In genomic region chr1:79598385-79599178, GRCm38 (mm10) we compare ENCODE assay signal across 14 mouse cellular contexts.
A peak's percentile ranks its signal among the peaks of the same experiment; 100 is the strongest.
DNase-seq lines count a peak whose midpoint lies in the region; ATAC-seq lines count a peak whose summit lies in the region.
"Had no signal": no experiment of that assay in that cellular context is flagged by ENCODE, and none has a peak within 500 bp of the region (broad histone marks: within the 10 kb centered on the region; RNA-seq: fewer than 3 reads in every experiment).

No protein-coding gene starts in this region.

- intact Hi-C loops in gastrocnemius, postnatal 36 days (cut with DNase I): no loop called here

- H3K4me1 ChIP-seq in forebrain, embryonic 10.5 days: peaks cover 10% of the 10 kb centered on the region
- peaks cover 9% of the 10 kb centered on the region; the same call in 1 of the 2 replicates for H3K4me1 ChIP-seq in hindbrain, embryonic 15.5 days (replicated peaks)
- H3K4me1 ChIP-seq in midbrain, embryonic 14.5 days (ENCODE audit: control insufficient read depth, insufficient read depth, low read length): peaks cover 10% of the 10 kb centered on the region
- H3K4me1 ChIP-seq: liver, embryonic 12.5 days had no signal

- WGBS in forebrain, embryonic 10.5 days: 71% methylated on average over 5 of the region's 5 CpGs
- 15% methylated on average over 5 of the region's 5 CpGs for WGBS in hindbrain, embryonic 15.5 days
- WGBS in midbrain, embryonic 14.5 days: 18% methylated on average over 5 of the region's 5 CpGs

- peak; percentile 87 for ATAC-seq in hindbrain, embryonic 15.5 days (ENCODE audit: low FRiP score, low read depth)
- ATAC-seq in midbrain, embryonic 14.5 days (ENCODE audit: low FRiP score, low TSS enrichment): peak; percentile 67; the same call in 1 of the 2 replicates
- ATAC-seq: liver, embryonic 12.5 days had no signal

- H3K9ac ChIP-seq in hindbrain, embryonic 15.5 days: no peak overlapping the region
- H3K9ac ChIP-seq in midbrain, embryonic 14.5 days (replicated peaks; ENCODE audit: low read length): no peak overlapping the region
- H3K9ac ChIP-seq: liver, embryonic 12.5 days had no signal

- no peaks in the 10 kb centered on the region for H3K36me3 ChIP-seq in forebrain, embryonic 10.5 days (replicated peaks)
- H3K36me3 ChIP-seq in hindbrain, embryonic 15.5 days: no peaks in the 10 kb centered on the region
- H3K36me3 ChIP-seq in midbrain, embryonic 14.5 days (ENCODE audit: control insufficient read depth, insufficient read depth, low read length): no peaks in the 10 kb centered on the region
- H3K36me3 ChIP-seq: G1E; liver, embryonic 12.5 days had no signal

- H3K4me3 ChIP-seq in forebrain, embryonic 10.5 days: no peak overlapping the region
- H3K4me3 ChIP-seq in hindbrain, embryonic 15.5 days: no peak overlapping the region
- H3K4me3 ChIP-seq in midbrain, embryonic 14.5 days (replicated peaks; ENCODE audit: low read depth, low read length): no peak overlapping the region
- H3K4me3 ChIP-seq: liver, embryonic 12.5 days had no signal

- no peaks in the 10 kb centered on the region for H3K27me3 ChIP-seq in forebrain, embryonic 10.5 days (ENCODE audit: poor library complexity, severe bottlenecking)
- H3K27me3 ChIP-seq in hindbrain, embryonic 15.5 days: no peaks in the 10 kb centered on the region
- H3K27me3 ChIP-seq in midbrain, embryonic 14.5 days (ENCODE audit: control insufficient read depth, insufficient read depth, low read length): no peaks in the 10 kb centered on the region
- H3K27me3 ChIP-seq: liver, embryonic 12.5 days had no signal

- H3K4me2 ChIP-seq in hindbrain, embryonic 15.5 days: no peak overlapping the region
- no peak overlapping the region for H3K4me2 ChIP-seq in midbrain, embryonic 14.5 days (ENCODE audit: low read length)
- H3K4me2 ChIP-seq: liver, embryonic 12.5 days had no signal

- H3K9me3 ChIP-seq in forebrain, embryonic 10.5 days: no peaks in the 10 kb centered on the region; the same call in 1 of the 2 replicates
- no peaks in the 10 kb centered on the region for H3K9me3 ChIP-seq in hindbrain, embryonic 15.5 days
- no peaks in the 10 kb centered on the region for H3K9me3 ChIP-seq in midbrain, embryonic 14.5 days (ENCODE audit: control insufficient read depth, low read length)
- H3K9me3 ChIP-seq: G1E; liver, embryonic 12.5 days had no signal

- peak; percentile 36 for DNase-seq in brain, adult 2 months (ENCODE audit: low read depth, low spot score)
- DNase-seq in forebrain, embryonic 10.5 days (ENCODE audit: extremely low spot score, low spot score): no peak
- DNase-seq in midbrain, embryonic 14.5 days: peak; percentile 78
- DNase-seq in thymus, adult 18-20 months: no peak
- DNase-seq in cerebellum, postnatal 4 days (ENCODE audit: low spot score in 2 of 2): no peak
- no peak for DNase-seq in urinary bladder, adult 18-20 months (ENCODE audit: low spot score in 2 of 2)
- DNase-seq in gastrocnemius, postnatal 36 days: no peak
- DNase-seq: gastrocnemius, postnatal 14 days; heart, postnatal 10 days; kidney, adult 9 months; spleen, adult 18-20 months had no signal

- peak overlapping the region; percentile 53; the same call in 1 of the 2 replicates for H3K27ac ChIP-seq in forebrain, embryonic 10.5 days
- H3K27ac ChIP-seq in hindbrain, embryonic 15.5 days (replicated peaks): peak overlapping the region; percentile 64
- peak overlapping the region; percentile 70 for H3K27ac ChIP-seq in midbrain, embryonic 14.5 days (replicated peaks; ENCODE audit: low read depth, low read length)
- H3K27ac ChIP-seq: liver, embryonic 12.5 days had no signal

Comparison
In these comparisons a context has a peak if more than half of its experiments do, and no peak if none do; other contexts are left out.
1. DNase-seq: peak in brain, adult 2 months (single experiment) and midbrain, embryonic 14.5 days (single experiment); none in forebrain, embryonic 10.5 days (single experiment), thymus, adult 18-20 months (0 of 2), cerebellum, postnatal 4 days (0 of 2), urinary bladder, adult 18-20 months (0 of 2) and gastrocnemius, postnatal 36 days (0 of 2).
2. Peak in every context shown above with its lines, with median percentiles within 50 percentile points of each other: H3K27ac ChIP-seq.